Mouse (Mus musculus) liver, adult 2 months (tissue): ENCODE data around the gene Klhl5.

Experiments used
- CTCF ChIP-seq: fragments of 200-500 bp; IDR thresholded peaks from 2 replicates; pipeline ENCODE4 v1.5.1; 2011; ENCODE audit warnings: low read depth, low read length, control low read depth
- POLR2A ChIP-seq: fragments of 200-500 bp; IDR thresholded peaks from 2 replicates; pipeline ENCODE4 v1.6.1; 2011; ENCODE audit warnings: low read length, control low read depth; ENCODE audit not compliant: insufficient read depth; ENCODE audit errors: extremely low read depth

DNA sequence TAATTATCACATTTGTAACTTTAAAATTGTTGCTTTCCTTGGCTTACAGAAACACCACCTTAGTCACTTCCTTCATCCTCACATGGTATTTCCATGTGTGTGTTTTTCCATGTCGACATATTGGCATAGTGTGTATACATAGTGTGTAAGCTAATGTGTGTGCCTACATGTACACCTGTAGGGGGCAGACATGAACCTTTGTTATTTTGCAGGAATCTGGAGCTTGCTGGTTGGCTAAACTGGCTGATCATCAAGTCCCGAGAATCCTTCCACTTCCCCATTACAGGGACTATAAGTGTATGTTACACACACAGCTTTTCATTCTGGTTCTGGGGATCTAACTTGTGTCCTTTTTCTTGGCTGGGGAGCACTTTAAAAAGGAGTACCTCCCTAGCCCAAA, 31.3 kb upstream of the Klhl5 start:
- peak; percentile 30; the same call in 1 of the 2 replicates for TF ChIP-seq CTCF
- no peak for TF ChIP-seq POLR2A
